Mouse (Mus musculus) CD4-positive, CD25-positive, alpha-beta regulatory T cell, adult 4 months (primary cell): ENCODE measurements around the gene Car5a. TPM values are rescaled to one million over a fixed set of nuclear protein-coding genes. Genes with fewer than 3 reads are reported as not detected.

Source experiments
- ATAC-seq: one replicate; pipeline ENCODE4 v1.8.0; 2017
- polyA plus RNA-seq, 2 experiments: library from polyadenylated mRNA; unstranded; fragments of 100-300 nt; shearing (Covaris generic); gene quantifications; one replicate each; pipeline ENCODE4 v1.2.1; 2017

Car5a gene
- polyA plus RNA-seq: not detected

DNA sequence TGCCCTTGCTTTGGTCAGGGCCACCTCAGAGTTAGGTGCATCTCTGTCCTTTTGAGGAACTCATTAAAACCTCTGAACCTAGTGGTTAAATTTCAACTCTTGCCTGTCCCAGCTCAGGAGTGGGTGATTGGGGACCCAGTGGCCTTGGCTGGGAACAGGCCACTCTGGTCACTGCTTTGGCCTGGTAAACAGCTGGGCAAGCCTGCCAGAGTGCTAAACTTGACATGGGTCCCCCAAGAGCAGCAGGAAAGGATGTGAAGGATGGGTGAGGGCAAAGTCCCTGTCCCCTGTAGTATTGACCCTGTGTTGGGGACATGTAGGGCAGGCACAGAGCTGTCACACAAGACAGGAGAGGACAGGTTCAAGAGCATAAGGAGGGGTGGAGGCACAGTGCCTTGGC, at the start of gene Car5a:
Gene Car5a, minus strand, starts transcription at position 74 of the 400 bp plus-strand sequence.
- no peak for ATAC-seq

DNA sequence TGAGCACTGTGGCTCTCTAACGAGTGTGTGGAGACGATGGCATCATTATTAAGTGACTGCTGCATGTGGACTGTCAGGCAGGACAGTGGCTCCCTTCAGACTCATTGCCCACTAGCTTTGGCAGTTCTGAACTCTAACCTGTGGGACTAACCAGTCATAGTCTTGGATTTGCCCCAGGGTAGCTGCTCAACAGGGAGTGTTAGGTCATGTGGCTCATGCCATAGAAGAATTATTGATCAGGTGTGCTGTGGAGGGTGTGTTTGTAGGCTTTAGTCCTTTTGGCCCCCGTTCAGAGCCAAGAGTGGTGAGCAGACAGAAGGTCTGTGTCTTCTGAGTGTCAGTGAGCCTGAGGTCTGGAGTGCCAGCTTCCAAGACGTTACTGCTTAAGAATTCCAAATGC, 48.2 kb upstream of the Car5a start:
- ATAC-seq: no peak

DNA sequence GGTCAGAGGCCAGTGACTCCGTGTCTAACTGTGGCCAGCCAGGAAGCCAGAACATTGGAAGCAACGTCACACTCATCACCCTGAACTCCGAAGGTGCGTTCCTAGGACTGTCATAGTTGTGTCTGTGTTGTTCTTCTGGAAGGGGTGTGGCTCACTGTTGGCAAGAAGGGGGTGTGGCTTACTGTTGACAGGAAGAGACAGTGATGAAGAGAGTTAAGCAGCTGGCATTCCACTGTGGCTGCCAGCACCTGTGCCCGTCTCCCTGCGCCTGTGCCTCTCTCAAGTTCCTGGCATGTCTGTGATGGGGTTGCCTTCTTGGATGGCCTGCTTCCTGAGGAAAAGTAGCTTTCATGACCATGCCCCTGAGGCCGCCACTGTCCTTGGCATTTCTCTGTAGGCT, 46.9 kb upstream of the Car5a start:
- no peak for ATAC-seq

DNA sequence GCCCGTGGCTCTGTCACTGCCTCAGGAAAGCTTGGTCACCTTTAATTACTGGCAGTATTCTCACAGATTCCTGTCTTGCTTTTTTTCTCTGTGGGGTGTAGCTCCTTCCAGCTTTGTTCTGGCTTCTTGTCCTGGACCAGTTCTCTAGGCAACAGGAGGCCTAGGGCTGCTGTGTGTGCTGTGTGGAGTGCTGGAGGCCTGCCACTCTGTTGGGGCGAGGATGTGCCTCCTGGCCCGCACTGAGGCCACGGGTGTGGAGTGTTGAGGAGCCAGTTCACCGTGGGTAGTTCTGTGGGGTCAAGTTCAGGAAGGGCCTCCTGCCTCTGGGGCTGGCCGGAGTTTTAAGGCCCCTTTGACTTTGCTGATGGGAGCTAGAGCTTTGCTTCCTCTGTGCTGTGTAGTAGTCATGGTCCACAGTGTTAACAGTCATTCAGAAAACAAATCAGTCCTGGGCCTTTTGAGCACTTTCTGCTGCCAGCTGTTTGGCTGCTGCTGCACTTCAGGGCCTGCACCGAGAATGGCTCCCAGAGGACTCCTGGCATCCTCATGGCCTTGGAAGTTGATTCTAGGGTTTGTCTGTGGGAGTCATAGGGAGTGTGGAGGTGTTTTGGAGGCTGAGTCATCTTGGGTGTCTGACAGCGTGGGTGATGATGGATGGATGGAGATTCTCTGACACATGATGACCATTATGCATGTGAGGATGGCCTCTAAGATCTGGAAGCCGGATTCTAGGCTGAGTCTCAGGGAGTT, 46.0 kb upstream of the Car5a start:
- no peak for ATAC-seq

DNA sequence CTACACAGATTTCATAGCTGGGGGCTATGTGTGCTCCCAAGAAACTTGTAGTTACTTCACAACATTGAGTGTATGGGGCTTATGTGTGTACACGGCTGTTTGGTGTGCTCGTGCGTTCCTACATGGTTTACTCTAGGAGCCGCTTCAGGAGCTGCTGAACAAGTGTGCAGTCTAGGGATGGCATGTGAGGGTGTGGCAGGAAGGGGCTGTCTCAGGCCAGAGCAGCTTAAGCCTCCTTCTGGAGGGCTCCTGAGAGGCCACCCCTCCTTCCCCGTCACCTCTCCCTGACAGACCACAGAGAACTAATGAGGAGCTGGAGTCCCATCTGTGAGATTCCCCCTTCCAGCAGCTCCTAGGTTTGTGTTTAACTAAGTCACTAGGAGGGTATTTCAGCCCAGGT, 43.2 kb upstream of the Car5a start:
- no peak for ATAC-seq

DNA sequence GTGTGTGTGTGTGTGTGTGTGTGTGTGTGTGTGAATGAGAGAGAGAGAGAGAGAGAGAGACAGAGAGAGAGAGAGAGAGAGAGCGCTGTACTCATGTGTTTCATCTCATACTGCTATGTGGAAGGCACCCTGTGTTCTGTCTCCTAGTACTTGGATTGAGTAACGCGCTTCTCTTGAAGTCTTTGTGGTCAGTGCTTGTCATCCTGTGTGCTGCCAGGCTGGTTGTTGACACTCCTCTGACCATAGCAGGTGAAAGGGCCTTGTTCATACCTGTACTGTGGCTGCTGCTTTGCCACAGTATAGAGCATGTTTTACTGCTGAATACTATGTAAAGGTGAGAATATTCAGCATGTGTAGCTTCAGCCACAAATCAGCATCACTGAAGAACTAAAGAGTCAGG, 41.0 kb upstream of the Car5a start:
- ATAC-seq: no peak

DNA sequence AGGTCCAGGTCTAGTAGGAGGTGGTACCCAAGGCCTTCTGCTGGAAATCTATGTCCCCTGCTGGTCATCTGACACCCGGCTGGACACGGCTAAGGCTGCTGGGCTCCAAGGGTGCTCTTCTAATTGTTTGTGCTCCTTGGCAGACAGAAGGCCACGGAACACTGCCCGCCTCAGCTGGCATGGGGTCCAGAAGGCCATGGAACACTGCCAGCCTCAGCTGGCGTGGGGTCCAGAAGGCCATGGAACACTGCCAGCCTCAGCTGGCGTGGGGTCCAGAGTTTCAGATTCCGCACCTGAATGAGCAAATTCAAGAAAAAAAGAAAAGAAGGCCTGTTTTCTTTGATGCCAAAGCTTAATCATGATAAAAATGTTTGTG, 36.8 kb upstream of the Car5a start:
- no peak for ATAC-seq

DNA sequence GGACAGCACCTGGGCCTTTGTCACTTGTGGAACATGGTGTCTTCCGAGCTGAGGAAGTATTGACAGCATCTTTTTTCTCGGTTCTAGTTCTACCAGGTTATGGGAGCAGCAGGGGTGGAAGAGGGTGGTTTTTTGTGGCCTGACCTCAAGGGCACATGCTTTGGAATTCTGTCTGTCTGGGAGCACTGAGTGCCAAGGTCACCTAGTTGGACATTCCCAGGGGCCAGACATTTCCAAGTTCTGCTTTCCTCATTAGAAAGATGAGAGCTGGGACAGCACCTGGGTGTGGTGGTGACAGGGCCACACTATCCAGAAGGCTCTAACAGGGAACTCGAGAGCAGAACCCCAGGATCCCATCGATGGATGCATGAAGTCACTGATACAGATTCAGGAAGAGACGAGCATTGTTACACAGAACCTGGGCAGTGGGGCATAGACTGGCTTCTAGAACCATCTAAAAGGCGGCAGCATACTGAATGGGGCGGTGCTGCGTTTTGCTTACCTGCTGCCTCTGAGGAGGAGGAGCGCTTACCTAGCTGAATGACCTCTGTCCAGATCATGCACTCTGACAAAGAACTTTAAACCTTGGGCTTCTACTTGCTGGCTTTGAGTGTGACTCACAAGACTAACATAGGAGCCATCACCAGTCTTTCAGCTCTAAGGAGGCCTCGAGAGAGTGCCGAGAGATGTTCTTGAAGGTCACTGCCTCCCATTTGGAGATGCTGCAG, 36.3 kb upstream of the Car5a start:
- no peak for ATAC-seq

DNA sequence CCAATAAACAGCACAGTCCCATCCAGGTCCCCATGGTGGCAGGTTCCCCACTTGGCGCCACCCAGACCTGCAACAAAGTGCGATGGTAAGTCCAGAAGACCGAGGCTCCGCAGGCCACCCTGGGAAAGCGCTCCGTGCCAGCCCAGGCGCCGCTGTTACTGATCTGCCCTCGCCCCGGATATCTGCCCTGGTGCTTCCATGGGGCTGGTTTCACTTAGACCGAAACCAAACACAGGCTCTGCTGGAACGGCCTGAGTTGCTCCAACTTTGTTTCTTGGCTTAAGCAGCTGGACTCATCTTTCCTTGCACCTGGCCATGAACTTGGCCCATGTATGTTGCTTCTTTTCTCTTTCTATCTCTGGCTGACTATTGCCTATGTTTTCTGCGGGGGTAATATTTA, 34.0 kb upstream of the Car5a start:
- ATAC-seq: no peak

DNA sequence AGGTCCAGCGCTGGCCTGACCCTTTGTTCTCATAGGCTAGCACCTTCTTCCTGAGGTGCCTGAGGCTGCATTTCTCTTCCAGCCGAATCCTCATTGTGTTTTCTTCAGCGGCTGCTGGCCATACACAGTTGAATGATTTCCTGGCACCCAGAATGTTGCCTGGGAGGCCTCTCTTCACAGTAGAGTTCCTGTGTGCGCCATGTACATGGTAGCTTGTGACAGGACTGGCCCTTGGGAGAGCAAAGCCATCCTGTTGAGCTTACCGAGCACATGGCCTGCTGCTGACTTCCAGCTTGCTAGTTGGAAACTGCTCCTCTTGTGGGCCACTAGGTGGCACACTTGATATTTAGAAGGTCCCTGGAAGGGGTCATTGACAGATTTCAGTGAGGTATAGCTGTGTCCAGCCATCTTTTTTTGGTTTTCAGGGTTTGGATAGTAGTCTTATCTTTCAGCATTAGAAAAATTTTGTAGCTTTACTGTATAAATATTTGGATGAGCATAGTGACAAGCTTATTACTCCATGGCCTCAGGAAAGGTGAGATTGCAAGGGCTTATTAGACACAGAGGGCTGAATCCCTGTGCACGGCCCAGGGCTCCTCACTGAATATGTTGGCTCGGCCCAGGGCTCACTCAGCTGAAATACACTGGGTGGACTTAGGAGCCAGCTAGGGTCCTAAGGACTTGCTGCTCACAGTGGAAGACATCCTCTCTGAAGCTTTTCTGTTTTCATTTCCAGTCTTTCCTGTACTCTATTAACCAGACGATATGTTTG, 33.3 kb upstream of the Car5a start:
- ATAC-seq: no peak

DNA sequence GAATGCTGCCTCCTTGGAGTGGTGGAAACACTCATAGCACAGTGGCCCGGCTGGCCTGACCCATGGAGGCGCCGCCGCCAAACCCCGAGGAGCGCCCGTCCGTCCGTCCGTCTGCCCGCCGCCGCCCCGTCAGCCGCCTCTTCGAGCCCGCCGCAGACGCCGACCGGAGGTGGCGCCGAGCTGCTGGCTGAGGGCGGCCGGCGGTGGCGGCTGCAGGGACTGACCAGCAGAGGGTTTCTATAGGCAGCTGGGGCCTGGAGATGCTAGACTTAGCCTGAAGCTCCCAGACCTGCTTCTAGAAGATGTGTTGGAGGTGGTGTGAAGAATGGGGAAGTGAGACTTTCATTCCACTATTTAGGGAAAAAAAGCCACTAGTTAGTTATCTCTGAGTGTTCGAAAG, 29.2 kb upstream of the Car5a start:
- ATAC-seq: no peak

DNA sequence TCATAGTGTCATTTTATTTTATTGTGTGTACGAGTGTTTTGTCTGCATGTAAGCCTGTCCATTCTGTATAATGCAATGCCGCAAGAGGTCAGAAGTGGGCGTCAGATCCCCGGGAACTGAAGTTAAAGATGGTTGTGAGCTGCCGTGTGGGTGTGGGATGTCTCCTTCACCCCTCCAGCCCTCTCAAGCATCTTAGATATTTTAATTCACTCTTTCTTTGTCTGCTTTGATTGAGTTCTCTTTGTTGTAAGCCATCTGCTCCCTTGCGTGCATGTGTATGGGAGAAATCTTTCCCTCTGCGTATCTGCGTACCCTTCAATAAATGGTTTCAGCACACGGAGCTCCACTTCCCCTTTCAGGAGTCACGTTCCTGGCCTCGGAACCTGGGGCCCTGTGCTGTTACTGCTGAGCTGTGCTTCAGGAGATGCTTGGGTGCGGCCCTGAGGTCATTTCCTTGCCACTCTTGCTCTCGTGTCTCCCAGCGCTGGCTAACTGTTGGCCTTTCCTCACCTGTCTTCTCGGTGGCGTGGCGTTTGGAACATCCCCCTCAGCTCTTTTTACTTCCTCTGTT, 26.9 kb upstream of the Car5a start:
- ATAC-seq: no peak

DNA sequence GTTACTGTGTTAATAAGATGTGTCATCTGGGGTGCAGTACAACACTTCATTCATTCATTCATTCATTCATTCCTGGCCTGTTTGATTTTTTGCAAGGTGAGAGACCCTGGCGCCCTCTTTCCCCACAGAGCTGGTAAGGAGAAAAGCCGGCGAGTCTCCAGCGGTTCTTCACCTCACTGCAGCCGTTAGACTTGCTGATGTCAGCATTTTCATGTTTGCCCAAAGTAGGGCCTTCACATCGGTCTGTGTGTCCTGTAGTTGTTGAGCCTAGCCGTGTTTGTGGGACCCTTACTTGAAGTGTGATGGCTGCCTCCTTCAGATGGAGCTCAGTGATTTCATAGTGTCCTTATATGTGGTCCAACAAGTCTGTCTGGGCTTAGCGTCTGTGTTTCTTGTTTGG, 25.5 kb upstream of the Car5a start:
- ATAC-seq: no peak

DNA sequence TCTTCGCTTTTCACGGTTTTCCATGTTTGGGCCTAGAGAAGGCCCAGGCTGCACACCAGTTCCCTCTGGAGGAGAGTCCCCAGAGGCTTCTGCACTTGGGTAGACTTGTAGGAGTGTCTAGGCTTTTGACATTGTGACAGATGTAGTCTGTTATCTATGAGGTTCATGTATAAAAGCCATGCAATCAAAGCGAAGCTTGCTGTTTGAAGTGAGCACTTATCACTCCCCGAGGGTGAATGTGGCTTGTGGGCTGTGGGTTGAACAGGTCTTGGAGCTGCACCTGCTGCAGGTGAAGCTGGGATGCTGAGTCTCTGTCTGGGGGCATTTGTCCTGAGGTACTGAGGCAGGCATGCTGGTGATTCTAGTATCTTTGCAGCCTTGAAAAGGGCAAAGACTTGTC, 23.8 kb upstream of the Car5a start:
- ATAC-seq: no peak

DNA sequence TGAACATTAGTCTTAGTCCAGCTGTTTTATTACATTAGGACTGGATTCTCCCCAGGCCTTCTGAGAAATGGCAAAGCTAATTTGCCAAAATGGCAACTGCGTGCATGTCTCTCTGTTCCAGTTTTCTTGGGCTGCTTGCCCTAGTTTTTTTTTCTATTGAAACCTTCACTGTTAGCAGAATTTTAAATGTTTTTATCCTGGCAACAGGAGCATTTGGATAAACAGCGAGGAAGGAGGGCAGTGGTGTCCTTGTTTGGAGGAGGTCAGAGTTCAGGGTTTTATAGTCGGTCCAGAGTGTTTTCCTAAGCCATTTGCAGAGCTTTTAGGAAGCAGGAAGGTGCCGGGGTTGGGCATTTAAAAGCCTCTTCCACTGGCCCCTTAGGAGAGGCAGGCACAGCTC, 23.3 kb upstream of the Car5a start:
- ATAC-seq: no peak

DNA sequence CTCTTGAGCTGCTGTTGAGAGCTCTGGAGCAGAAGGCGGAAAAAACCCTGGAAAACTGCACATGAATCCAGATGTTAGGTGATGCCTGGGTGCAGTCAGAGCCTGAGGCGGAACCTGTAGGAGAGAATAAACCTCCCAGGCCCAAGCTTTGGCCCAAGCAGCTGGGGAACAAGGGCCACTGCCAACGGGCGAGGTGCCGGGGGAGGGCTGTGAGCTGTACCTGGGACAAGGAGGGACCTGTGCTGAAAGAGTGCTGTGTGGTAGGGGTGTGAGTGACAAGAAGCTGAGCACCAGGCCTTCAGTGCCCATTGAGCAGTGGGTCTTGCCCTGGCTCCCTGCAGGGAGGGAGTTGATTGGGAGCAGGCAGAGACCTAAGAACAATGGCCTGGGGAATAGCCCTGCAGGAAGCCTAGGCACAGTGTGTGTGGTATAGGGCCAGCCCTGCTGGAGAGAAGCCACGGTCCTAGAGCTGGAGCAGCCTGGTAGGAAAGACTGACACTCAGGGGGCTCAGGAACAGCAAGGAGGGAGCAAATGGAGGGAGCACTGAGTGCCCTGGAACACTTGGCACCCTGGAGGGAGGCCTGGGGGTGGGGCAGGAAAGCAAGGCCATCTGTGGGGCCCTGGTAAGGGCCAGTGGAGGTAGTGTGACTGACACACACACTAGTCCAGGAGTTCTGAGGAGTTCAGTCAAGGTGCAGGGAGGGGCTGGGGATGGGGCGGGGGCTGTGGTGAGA, 22.2 kb upstream of the Car5a start:
- ATAC-seq: no peak

DNA sequence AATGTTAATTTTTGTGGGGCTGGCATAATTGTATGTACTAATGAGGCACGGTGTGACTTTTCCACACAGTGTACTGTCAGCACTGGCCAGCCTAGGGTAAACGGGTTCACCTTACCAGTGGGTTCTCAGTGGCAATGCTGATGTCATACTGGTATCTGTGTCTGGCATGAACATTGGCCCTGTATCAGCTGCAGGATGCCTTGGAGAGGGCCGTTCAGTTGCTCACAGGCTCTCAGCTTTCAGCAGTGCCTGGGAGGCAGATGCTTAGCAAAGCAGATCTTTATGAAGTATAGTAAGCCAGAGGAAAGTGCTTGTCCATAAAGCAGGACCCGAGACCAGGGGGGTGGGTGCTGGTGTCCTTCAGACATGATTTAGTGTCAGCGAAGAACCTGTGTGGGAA, 21.4 kb upstream of the Car5a start:
- ATAC-seq: no peak

DNA sequence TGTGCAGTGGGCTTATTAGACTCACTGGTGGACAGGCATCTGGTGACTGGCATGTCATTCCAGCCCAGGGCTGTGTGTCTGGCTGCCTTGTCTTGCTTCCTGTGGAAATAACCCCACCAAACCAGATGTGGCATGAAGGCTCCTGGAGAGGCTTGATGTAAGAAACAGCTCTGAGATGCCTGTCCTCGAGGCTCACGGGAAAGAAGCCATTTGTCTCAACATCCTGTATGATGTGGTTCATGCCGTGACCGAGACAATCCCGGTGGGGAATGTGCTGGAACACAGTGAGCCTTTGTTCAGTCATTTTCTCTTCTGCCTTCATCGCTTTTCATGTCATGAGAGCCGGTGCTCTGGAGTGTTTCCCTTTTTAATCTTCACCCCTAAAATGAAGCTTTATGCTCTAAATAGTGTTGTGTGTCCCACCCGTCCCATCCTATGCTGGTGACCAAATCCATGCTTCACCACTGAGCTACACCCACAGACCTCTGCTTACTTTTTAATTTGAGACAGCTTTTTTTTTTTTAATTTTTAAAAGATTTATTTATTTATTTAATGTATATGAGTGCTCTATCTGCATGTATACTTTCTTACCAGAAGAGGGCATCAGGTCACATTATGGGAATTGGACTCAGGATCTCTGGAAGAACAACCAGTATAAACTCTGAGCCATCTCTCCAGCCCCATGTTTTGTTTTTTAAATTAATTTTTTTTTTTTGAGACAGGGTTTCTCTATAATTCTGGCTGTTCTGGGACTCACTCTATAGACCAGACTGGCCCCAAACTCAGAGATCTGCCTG, 20.2 kb upstream of the Car5a start:
- ATAC-seq: peak; percentile 26

DNA sequence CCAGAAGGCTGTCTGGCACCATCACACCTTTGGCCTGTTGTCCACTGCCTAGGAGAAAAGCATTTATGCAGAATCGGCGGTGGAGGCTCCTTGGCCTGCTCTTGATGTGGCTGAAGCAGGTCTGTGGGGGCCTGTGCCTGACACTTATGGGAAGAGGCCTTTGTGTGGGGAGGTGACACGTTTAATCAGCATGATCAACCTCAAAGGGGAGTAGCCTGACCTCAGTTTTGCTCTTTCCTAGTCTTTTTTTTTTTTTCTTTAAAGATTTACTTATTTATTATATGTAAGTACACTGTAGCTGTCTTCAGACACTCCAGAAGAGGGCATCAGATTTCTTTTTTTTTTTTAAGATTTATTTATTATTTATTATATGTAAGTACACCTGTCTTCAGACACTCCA, 18.2 kb upstream of the Car5a start:
- no peak for ATAC-seq

DNA sequence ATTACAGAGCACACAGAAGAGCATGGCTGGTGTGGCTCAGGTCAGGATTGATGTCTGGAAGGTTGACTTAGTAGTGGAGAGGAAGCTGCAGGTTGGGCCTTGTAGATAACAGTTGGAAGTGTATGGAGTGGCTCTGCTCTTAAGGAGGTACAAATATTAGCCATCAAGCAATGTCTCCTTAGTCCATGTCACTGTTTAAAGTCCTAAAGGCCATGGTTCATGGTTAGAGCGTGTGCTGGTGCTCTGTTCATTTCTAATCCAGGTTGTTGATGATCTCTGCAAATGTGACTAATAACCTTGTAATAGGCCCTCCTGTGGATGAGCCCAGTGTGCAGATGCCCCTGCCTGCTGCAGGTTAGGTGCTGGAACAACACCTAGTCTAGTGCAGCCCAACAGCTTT, 13.7 kb upstream of the Car5a start:
- no peak for ATAC-seq

DNA sequence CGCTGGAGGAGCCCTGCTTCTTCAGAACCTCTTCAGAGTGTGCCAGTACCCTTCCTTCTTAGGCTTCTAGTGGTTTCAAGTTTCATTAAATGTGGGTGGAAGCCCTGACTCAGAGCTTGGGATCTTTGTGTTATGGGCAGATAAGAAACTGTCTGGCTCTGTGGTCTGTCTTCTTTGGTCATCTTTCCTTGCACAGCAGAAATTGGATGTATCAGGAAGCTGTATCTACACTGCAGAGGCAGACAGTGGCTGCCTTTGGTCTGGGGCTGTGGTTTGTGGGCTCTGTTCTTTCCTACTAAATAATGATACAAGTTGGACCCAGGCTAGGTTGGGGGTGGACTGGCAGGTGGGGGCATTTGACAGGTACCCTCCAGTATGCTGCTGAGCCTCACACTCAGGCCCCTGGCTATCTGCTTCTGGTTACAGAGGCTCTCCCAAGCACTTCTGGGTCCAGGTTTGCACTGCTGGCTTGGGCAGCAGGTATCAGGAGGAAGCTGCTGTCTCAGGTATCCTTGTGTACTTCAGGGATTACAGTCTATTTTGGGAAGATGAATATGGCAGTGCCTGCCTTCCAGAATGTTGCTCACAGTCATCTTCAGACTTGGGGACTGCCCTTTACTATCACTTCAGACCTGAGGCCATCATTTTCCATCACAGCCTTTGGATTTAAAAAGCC, 11.3 kb upstream of the Car5a start:
- ATAC-seq: no peak
